Mouse (Mus musculus): ENCODE measurements around the gene Pde4d.

The Pde4d gene

GRCm38 (mm10) chr13:109915964-109916363 lies 1466.2 kb downstream of the Pde4d start:
- peak; percentile 16 to 49 for DNase-seq (ENCODE audit: low spot score in 2 of 2)

- no peak for DNase-seq (ENCODE audit: low spot score in 2 of 2)
Observed at GRCm38 (mm10) chr13:109917551-109917950, 1467.8 kb downstream of the Pde4d start.

GRCm38 (mm10) chr13:109918631-109919030 lies 1468.9 kb downstream of the Pde4d start:
- DNase-seq (ENCODE audit: low spot score in 2 of 2): no peak

GRCm38 (mm10) chr13:109920256-109920655 lies 1470.5 kb downstream of the Pde4d start:
- no peak for DNase-seq (ENCODE audit: low spot score in 2 of 2)

GRCm38 (mm10) chr13:109921336-109922038 lies 1471.7 kb downstream of the Pde4d start:
- no peak for DNase-seq (ENCODE audit: low spot score in 2 of 2)

GRCm38 (mm10) chr13:109922228-109922627 lies 1472.5 kb downstream of the Pde4d start:
- peak; percentile 28 to 43 for DNase-seq (ENCODE audit: low spot score in 2 of 2)

- no peak for DNase-seq (ENCODE audit: low spot score in 2 of 2)
Observed at GRCm38 (mm10) chr13:109922782-109923181, 1473.0 kb downstream of the Pde4d start.

GRCm38 (mm10) chr13:109924771-109925170 lies 1475.0 kb downstream of the Pde4d start:
- DNase-seq (ENCODE audit: low spot score in 2 of 2): no peak

GRCm38 (mm10) chr13:109926277-109926920 lies 1476.7 kb downstream of the Pde4d start:
- DNase-seq (ENCODE audit: low spot score in 2 of 2): peak in 1 of 2 experiments; percentile 37

- no peak for DNase-seq (ENCODE audit: low spot score in 2 of 2)
Observed at GRCm38 (mm10) chr13:109927782-109928181, 1478.0 kb downstream of the Pde4d start.

- DNase-seq (ENCODE audit: low spot score in 2 of 2): no peak
Observed at GRCm38 (mm10) chr13:109932688-109933087, 1482.9 kb downstream of the Pde4d start.

- no peak for DNase-seq (ENCODE audit: low spot score in 2 of 2)
Observed at GRCm38 (mm10) chr13:109933554-109933953, 1483.8 kb downstream of the Pde4d start.

GRCm38 (mm10) chr13:109936866-109937265 lies 1487.1 kb downstream of the Pde4d start:
- DNase-seq (ENCODE audit: low spot score in 2 of 2): no peak

- no peak for DNase-seq (ENCODE audit: low spot score in 2 of 2)
Observed at GRCm38 (mm10) chr13:109944822-109945551, 1495.2 kb downstream of the Pde4d start.

GRCm38 (mm10) chr13:109951466-109951865 lies 1501.7 kb downstream of the Pde4d start:
- DNase-seq (ENCODE audit: low spot score in 2 of 2): no peak

- no peak for DNase-seq (ENCODE audit: low spot score in 2 of 2)
Observed at GRCm38 (mm10) chr13:109954189-109954588, 1504.4 kb downstream of the Pde4d start.

GRCm38 (mm10) chr13:109957953-109958352 lies 1508.2 kb downstream of the Pde4d start:
- DNase-seq (ENCODE audit: low spot score in 2 of 2): no peak

- DNase-seq (ENCODE audit: low spot score in 2 of 2): no peak
Observed at GRCm38 (mm10) chr13:109982821-109983443, 1533.2 kb downstream of the Pde4d start.

GRCm38 (mm10) chr13:109985411-109985810 lies 1535.7 kb downstream of the Pde4d start:
- peak; percentile 24 to 26 for DNase-seq (ENCODE audit: low spot score in 2 of 2)

GRCm38 (mm10) chr13:109985892-109986291 lies 1536.1 kb downstream of the Pde4d start:
- peak; percentile 42 to 61 for DNase-seq (ENCODE audit: low spot score in 2 of 2)

GRCm38 (mm10) chr13:109992775-109993505 lies 1543.2 kb downstream of the Pde4d start:
- DNase-seq (ENCODE audit: low spot score in 2 of 2): peak; percentile 24 to 67
